Mouse (Mus musculus): ENCODE data around the gene Smtn. TPM values are rescaled to one million over a fixed set of nuclear protein-coding genes. Genes with fewer than 3 reads are reported as not detected.

Smtn gene
- polyA plus RNA-seq, 1 experiment from 2014 or later = 35.1 TPM

GRCm38 (mm10) chr11:3487952-3488570 lies 52.4 kb downstream of the Smtn start, which contains the start of gene Pla2g3:
Pla2g3 (plus strand) TSS chr11:3488284.
- no peaks in the 10 kb centered on the region for H3K9me3 ChIP-seq
- 32% methylated on average over 11 of the region's 11 CpGs for WGBS
- H3K4me3 ChIP-seq = peak within 1 kb of the TSS; percentile 12; the same call in 1 of the 2 replicates
- peak; percentile 24 for DNase-seq (ENCODE audit: extremely low spot score, low spot score)
- H3K27ac ChIP-seq = peak within 1 kb of the TSS; percentile 54; the same call in 1 of the 2 replicates
- H3K4me1 ChIP-seq = peaks cover 14% of the 10 kb centered on the region
- no peaks in the 10 kb centered on the region for H3K36me3 ChIP-seq (replicated peaks)
- no peaks in the 10 kb centered on the region for H3K27me3 ChIP-seq (ENCODE audit: poor library complexity, severe bottlenecking)

GRCm38 (mm10) chr11:3486349-3486748 lies 54.1 kb downstream of the Smtn start:
- no peaks in the 10 kb centered on the region for H3K9me3 ChIP-seq
- H3K36me3 ChIP-seq (replicated peaks) = no peaks in the 10 kb centered on the region
- H3K27ac ChIP-seq = no peak overlapping the region
- H3K27me3 ChIP-seq (ENCODE audit: poor library complexity, severe bottlenecking) = no peaks in the 10 kb centered on the region
- 77% methylated on average over 7 of the region's 7 CpGs for WGBS
- DNase-seq (ENCODE audit: extremely low spot score, low spot score) = no peak
- H3K4me1 ChIP-seq = peaks cover 10% of the 10 kb centered on the region
- H3K4me3 ChIP-seq = no peak overlapping the region

GRCm38 (mm10) chr11:3483980-3484642 lies 56.3 kb downstream of the Smtn start:
- H3K9me3 ChIP-seq = no peaks in the 10 kb centered on the region
- H3K36me3 ChIP-seq (replicated peaks) = no peaks in the 10 kb centered on the region
- H3K4me1 ChIP-seq = peaks cover 10% of the 10 kb centered on the region
- no peak for DNase-seq (ENCODE audit: extremely low spot score, low spot score)
- H3K27me3 ChIP-seq (ENCODE audit: poor library complexity, severe bottlenecking) = no peaks in the 10 kb centered on the region
- 71% methylated on average over 11 of the region's 11 CpGs for WGBS
- no peak overlapping the region for H3K27ac ChIP-seq
- H3K4me3 ChIP-seq = no peak overlapping the region

- Histone ChIP-seq H3K9me3 (no peaks in the 10 kb centered on the region), H3K4me3 (no peak overlapping the region), H3K36me3 (replicated peaks) (no peaks in the 10 kb centered on the region), H3K4me1 (no peaks in the 10 kb centered on the region), H3K27me3 (ENCODE audit: poor library complexity, severe bottlenecking) (peaks cover 3% of the 10 kb centered on the region; the same call in 1 of the 2 replicates), H3K27ac (no peak overlapping the region)
- no peak for DNase-seq (ENCODE audit: extremely low spot score, low spot score)
Observed at GRCm38 (mm10) chr11:3475489-3475888, 64.9 kb downstream of the Smtn start.

- no peak for DNase-seq (ENCODE audit: extremely low spot score, low spot score)
- Histone ChIP-seq H3K27me3 (ENCODE audit: poor library complexity, severe bottlenecking) (peaks cover 3% of the 10 kb centered on the region; the same call in 1 of the 2 replicates), H3K4me1 (peaks cover 2% of the 10 kb centered on the region; the same call in 1 of the 2 replicates), H3K9me3 (no peaks in the 10 kb centered on the region), H3K36me3 (replicated peaks) (no peaks in the 10 kb centered on the region), H3K4me3 (no peak overlapping the region), H3K27ac (no peak overlapping the region)
- WGBS = 90% methylated on average over 7 of the region's 7 CpGs
Observed at GRCm38 (mm10) chr11:3474480-3475115, 65.8 kb downstream of the Smtn start.

- WGBS = 20% methylated on average over 1 of the region's 1 CpGs
- H3K4me1 ChIP-seq = peaks cover 5% of the 10 kb centered on the region; the same call in 1 of the 2 replicates
- no peaks in the 10 kb centered on the region for H3K9me3 ChIP-seq
- H3K36me3 ChIP-seq (replicated peaks) = no peaks in the 10 kb centered on the region
- H3K27me3 ChIP-seq (ENCODE audit: poor library complexity, severe bottlenecking) = peaks cover 3% of the 10 kb centered on the region; the same call in 1 of the 2 replicates
- no peak overlapping the region for H3K27ac ChIP-seq
- H3K4me3 ChIP-seq = no peak overlapping the region
- peak; percentile 74 for DNase-seq (ENCODE audit: extremely low spot score, low spot score)
Observed at GRCm38 (mm10) chr11:3472484-3472883, 67.9 kb downstream of the Smtn start.

- Histone ChIP-seq H3K27me3 (ENCODE audit: poor library complexity, severe bottlenecking) (peaks cover 3% of the 10 kb centered on the region; the same call in 1 of the 2 replicates), H3K4me1 (peaks cover 5% of the 10 kb centered on the region; the same call in 1 of the 2 replicates), H3K27ac (no peak overlapping the region), H3K4me3 (no peak overlapping the region), H3K9me3 (no peaks in the 10 kb centered on the region), H3K36me3 (replicated peaks) (no peaks in the 10 kb centered on the region)
- DNase-seq (ENCODE audit: extremely low spot score, low spot score) = no peak
- WGBS = 26% methylated on average over 11 of the region's 11 CpGs
Observed at GRCm38 (mm10) chr11:3471448-3471850, 69.0 kb downstream of the Smtn start.

Other genes with a start within 250 kb of the Smtn start
- 5.6 and 6.2 TPM in 2 replicates for gene Pik3ip1, start 210.2 kb downstream of the Smtn start, polyA plus RNA-seq (2016; fragmentation: Nextera tagmentation; extraction: Ambion mirVana)
- 42.8 and 43.1 TPM in 2 replicates for gene Limk2, start 131.4 kb downstream of the Smtn start, polyA plus RNA-seq (2016; fragmentation: Nextera tagmentation; extraction: Ambion mirVana)
- gene Rnf185, start 88.2 kb downstream of the Smtn start, polyA plus RNA-seq (2016; fragmentation: Nextera tagmentation; extraction: Ambion mirVana) = 39.6 and 42.4 TPM in 2 replicates
- 1.4 TPM in 2 replicates for gene Pla2g3, start 52.3 kb downstream of the Smtn start, polyA plus RNA-seq (2016; fragmentation: Nextera tagmentation; extraction: Ambion mirVana)
- 0.20 and 0.21 TPM in 2 replicates for gene Inpp5j, start 35.8 kb downstream of the Smtn start, polyA plus RNA-seq (2016; fragmentation: Nextera tagmentation; extraction: Ambion mirVana)
- gene Selenom, start 25.9 kb downstream of the Smtn start, polyA plus RNA-seq (2016; fragmentation: Nextera tagmentation; extraction: Ambion mirVana) = 36.1 and 37.9 TPM in 2 replicates
- 41.8 and 42.6 TPM in 2 replicates for gene Morc2a, start 108.6 kb upstream of the Smtn start, polyA plus RNA-seq (2016; fragmentation: Nextera tagmentation; extraction: Ambion mirVana)